Mouse (Mus musculus): ENCODE data around the gene Hook1.
A peak's percentile ranks its signal among the peaks of the same experiment; 100 is the strongest.
"Not testable (repeated sequence)": the region's sequence is repeated elsewhere in the genome, so short reads cannot be mapped to it uniquely, and the experiment has no call there.

Hook1 gene

DNA sequence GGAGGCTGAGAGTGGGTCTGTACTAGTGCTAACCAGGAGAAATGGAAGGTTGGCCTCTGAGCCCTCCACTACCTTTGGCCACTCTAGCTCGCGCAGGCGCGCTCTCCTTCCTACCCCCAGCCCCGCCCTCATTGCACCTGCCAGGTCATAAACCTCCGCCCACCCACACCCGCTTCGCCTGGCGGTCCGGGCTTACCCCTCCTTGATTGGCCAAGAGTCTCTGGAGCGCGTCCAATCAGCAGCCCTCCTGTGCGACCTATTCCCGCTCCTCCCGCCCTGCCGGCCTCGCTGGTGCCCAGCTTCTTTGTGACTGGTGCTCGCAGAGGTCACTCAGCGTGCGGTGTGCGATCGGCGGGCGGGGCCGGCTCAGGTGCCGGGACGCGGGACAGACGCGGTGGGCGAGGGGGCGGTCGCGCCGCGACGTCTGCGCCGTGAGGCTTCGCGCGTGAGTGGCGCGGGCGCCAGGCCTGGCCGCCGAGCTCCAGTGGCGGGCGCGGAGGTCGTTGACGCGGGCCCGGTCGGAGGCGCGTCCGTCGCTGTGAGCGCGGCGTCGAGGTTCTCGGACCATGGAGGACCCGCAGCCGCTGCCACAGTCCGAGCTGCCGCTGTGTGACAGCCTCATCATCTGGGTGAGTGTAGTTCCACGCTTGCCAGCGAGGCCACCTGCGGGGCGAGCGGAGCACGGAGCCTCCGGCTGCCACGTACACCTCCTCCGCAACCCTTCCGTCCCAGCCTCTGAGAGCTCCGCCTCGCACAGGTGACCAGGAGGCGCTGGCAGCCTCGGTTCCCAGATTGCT, at the start of gene Hook1:
Gene Hook1, plus strand, starts transcription at position 313 of the 797 bp plus-strand sequence.
- DNase-seq (ENCODE audit: low spot score) = peak; percentile 91

DNA sequence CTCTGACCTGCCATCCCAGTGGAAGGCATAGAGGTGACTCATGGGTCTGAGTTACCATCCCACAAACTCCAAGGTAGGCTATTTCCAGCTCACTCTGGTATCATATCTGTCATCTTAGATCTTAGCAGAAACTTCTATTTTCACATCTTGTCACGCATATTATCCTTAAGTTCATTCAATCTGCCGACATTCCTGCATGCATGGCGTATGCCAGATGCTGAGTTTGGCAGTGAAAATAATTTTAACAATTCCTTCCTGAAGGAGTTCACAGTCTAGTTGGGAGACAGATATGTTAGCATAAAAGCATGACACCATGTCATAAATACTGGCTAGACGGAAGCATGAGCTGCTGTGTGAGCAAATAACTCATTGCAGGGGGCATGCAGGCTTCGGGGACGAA, 49.3 kb upstream of the Hook1 start:
- DNase-seq (ENCODE audit: low spot score) = no peak

DNA sequence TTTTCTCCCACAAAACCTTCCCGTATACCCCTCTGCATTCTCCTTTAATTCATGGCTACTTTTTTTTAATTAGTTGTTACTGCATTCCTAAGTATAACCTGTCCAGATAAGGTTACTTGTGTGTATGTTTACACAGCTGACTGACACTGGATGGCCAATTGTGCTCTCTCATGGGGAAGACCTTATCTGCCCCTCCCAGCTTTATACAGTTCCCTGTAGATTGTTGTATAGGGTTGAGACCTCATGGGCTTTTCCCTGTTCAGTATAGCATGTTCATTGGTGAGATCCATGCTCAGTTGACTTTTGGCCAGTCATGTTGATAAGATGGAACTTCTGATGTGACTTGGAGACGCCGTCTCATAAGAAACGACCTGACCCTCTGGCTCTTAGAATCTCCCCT, 46.6 kb upstream of the Hook1 start:
- DNase-seq (ENCODE audit: low spot score) = no peak

DNA sequence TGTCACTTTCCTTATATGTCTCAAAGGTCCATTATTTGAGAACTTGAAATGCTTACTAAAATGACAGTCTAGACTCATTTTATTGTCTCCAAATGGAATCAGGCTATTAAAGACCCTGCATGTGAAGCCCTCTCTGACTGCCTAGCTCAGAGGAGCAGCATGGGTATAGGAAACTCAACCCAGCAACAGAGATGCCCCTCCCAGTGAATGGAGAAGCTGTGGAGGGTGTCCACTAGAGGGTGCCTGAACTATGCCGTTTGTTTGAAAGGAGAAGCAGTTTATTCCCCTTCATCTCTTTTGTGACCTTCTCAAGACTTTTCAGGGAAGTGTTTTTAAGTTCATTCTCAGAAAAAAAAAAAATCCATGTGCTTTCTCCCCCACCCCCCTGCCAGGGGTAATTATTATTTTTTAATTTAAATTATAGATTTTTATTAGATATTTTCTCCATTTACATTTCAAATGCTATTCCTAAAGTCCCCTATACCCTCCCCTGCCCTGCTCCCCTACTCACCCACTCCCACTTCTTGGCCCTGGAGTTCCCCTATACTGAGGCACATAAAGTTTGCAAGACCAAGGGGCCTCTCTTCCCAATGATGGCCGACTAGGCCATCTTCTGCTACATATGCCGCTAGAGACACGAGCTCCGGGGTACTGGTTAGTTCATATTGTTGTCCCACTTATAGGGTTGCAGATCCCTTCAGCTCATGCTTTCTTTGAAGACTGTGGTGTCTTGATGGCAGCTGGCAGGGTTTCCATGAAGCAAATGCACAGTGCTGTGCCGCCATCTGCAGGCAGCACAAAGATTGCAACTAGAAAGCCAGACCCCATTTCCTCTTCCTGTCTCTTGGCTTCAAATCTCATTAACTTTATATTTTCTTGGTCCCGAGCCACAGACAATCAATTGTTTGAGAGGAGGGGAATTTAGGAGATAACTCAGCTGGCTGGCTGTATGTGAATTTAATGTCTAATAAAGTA, 42.5 kb upstream of the Hook1 start:
- DNase-seq (ENCODE audit: low spot score) = peak; percentile 64

DNA sequence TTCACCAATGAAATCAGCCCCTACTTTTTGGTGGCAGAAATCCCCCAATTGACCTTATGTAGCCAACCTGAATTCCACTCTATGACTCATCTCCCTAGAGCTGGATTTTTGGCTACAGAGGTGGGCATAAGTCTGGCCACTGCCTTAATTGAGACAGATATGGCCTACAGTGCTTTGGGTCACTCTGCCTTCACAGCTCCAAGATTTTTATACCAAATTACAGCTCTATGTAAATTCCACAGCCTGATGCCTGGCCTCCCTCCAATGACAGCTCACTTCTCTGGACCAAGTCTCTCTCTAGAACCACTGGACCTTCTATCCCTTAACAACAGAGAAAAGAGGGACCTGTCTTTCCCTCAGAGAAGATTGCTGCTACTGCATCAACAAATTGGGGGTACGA, 38.2 kb upstream of the Hook1 start:
- DNase-seq (ENCODE audit: low spot score) = no peak

DNA sequence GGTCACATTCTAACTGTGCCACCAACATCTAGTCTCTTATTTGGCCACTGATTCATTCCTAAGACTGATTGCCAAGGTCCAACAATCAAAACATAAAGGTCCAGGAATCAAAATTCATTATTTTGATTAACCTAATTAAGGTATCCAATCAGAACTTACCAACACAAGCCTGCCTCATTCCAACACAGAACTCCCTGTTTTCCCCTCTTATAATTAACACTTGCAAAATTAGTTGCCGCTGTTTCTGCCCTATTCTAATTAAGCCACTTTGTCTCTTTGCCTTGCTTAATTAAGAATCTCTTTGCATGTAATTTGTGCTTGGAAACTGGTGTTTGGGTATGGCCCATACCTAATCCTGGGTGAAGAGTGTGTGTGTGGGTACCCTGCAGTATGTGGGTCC, 37.1 kb upstream of the Hook1 start:
- no peak for DNase-seq (ENCODE audit: low spot score)

DNA sequence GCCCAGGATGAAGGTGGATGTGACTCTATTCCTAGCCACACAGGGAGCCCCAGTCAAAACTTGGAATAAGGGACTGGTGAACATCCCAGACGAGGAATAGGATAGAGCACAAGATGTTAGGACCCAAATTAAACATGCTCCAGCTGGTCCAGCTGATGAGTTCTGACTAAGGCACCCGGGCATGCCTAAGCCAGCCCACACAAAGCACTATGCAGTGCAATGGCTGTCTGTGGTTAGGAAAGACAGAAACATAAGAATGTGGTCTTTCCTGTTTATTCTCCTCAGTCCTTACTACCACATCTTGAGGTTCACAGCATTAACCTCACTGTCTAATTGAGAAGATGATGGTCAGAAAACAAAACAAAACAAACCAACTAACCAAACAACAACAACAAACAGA, 35.7 kb upstream of the Hook1 start:
- DNase-seq (ENCODE audit: low spot score) = no peak

DNA sequence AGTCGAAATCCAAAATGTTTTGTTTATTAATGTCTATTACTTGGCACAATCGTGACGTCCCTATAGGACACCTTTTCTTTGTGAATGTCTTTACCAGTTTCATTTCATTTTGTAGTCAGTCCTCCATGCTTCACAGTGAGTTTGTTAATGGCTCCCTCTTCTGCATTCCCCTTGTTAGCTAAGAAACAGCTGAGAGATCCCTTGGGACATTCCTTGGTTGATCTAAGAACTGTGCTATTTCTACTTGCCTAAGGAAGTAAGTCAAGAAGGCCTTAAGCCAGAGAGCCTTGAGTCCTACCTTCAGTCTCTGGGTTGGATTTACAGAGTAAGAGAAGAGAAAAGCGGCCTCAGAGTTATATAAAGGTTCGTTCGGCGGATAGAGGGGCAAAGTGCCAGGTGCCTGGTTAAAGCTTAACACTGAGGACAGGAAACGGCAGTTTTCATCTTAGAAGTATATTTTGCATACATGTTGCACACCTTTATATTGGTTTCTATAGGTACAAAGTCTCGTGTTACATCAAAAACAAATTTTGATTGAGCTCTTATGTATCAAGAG, 33.2 kb upstream of the Hook1 start:
- DNase-seq (ENCODE audit: low spot score) = no peak

DNA sequence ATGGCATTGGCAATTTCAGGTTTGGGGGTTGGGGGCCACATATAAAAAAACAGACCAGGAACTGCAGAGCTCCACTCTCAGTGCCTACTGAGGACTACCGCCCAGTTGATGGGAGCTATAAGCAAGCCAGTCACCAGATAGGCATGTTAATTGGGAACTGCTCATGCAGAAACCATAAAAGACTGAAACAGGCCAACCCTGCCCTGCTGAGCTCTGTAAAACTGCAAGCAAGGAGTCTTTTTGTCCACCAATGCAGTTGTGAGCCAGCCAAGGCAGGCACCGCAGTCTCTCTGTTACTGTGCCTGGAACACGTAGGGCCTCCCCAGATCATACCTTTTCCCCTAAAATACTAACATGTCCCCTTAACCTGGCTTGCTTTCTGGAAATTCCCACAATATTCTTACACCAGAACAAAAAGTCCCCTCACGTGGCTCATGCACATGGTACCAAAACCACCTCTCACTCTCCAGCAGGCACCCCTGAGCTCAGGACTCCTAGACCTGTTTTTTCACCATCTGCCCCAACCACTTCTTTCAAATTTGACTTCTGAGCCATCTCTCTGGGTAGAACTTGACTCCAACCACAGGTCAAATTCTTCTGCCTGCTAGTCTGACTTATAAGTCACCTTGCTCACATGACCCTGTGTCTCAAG, 32.5 kb upstream of the Hook1 start:
- DNase-seq (ENCODE audit: low spot score) = no peak

DNA sequence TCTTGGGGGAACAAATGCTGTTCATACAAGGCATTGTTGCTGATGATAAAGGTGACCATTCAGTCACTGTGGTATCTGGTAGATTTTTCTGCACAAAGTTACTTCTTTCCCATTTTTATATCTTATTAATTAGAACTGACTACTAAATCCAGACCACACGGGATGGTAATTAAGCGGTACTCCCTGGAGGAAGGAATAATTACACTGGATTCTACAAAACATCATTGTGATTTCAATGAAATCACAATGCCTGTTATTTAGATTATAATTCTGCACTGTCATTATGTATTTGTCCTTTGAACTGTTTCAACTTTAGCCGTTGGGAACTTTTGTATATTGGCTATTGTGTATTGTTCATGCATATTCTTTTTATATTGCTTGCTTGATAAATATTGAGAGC, 28.3 kb upstream of the Hook1 start:
- no peak for DNase-seq (ENCODE audit: low spot score)

DNA sequence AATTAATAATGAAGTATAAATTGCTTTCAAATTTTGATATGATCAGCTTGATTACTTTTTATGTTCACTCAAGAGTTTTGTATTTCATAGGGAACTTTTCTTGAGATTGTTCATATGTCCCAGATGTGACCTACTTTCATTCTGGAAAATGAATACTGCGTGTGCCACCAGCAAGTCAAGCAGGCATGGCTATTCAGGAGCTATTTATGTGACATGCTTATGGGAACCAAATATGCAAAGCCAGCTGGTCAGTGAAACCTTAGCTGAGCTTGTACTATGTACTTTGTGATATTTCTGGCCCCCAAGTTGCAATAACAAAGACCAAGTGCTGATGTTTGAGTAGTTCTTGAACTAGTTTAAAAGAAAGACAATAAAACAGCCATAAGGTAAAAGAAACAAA, 19.1 kb upstream of the Hook1 start:
- DNase-seq (ENCODE audit: low spot score) = no peak

DNA sequence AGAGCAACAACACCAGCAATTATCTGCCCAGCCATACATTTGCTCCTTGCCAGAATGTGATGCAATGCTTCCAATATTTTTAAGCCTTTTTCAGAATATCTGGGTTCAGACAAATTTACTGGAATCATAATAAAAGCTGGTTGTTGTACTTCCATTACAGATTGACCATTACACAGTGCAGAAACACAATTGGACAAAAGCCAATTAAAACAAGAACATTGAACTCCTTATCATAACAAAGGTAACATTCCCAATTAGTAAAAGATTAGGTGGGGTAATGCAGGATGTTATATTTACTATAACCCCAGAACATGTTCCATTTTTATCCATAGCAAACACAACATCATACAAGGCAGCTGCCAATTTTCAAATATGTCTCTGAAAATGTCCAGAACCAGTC, 13.7 kb upstream of the Hook1 start:
- DNase-seq (ENCODE audit: low spot score) = no peak

DNA sequence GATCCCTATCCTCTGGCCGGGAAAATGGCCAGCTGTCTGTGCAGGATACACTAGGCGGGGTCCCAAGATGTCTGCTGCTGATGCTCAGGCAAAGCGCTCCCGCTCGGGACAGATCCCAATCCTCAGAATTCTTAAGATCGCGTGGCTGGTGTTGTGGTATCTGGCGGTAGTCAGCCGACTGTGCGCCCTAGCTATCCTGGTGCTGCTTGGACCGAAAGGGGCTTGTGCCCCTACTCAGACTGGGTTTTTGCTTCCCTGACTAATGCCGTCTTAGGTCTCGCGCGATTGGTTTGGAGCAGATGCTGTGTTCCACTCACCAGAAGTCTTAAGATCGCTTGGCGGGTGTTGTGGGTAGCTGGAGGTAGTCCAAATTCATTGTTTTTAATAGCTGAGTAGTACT, 15.2 kb downstream of the Hook1 start:
- not testable (repeated sequence) for DNase-seq (ENCODE audit: low spot score)

DNA sequence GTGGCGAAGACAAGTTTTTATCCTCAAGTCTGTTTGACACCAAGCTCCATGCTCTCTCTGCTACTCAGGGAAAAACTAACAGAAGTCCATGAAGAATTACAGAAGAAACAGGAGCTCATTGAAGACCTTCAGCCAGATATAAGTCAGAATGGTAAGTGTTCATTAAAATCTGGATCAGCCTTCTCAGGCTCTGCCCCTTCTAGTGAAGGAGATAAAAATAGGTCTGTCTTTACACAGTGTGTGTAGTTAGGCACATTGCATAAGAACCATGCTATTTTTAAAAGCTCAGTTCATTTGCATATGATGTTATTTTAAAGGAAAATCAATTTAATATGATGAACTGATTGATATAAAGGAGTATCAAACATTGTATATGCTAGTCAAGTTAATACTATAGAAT, 49.8 kb downstream of the Hook1 start:
- no peak for DNase-seq (ENCODE audit: low spot score)

DNA sequence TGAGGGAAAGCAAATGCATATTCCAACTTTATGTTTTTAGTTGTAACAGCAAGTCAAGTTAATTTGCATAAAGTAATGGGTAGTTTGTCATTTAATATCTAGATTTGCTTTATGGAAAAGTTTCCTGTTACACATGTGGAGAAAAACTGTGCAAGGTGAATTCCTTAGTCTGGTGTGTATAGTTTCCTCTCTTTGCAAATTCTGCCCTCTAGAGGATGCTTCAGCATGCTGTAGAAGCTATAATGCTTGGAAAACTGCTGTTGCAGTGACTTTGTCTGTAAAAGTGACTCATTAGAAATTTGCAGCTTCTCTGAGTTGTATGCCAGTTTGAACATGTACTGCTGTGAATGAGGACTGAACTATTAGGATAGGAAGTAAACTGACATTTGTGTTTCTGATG, 55.8 kb downstream of the Hook1 start:
- no peak for DNase-seq (ENCODE audit: low spot score)

DNA sequence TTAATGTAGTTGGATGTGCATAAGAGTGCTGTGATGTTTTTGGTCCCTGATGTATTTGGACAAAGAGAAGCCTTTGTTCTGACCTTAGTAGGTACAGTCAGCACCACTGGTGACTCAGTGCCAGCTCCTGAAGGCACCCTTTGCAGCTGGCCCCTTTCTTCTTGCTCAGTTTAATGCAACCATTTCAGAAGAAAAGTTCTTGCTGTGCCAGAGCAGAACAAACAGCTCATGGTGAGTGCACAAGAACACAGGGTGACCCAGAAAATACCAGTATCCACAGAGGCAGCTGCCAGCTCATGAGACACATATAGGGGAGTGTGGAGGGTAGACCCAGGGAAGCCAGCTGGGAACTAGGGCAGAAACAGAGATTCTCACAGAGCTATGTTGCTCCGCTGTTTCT, 61.4 kb downstream of the Hook1 start:
- no peak for DNase-seq (ENCODE audit: low spot score)

DNA sequence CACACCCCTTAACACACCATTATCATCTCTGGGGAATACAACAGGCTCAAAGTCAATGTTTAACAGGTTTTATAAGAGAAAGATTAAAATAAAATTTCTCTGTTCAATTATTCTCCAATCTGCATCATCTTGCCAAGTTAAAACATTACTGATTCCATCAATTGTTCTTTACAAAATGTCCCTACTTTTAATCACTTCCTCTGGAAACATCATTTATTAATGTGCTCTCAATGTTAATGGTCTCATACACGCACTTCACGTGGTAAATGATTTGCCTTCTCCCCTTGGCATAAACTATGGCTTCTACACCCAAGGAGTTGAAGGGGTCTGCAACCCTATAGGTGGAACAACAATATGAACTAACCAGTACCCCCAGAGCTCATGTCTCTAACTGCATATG, 93.1 kb downstream of the Hook1 start:
- DNase-seq (ENCODE audit: low spot score) = no peak

DNA sequence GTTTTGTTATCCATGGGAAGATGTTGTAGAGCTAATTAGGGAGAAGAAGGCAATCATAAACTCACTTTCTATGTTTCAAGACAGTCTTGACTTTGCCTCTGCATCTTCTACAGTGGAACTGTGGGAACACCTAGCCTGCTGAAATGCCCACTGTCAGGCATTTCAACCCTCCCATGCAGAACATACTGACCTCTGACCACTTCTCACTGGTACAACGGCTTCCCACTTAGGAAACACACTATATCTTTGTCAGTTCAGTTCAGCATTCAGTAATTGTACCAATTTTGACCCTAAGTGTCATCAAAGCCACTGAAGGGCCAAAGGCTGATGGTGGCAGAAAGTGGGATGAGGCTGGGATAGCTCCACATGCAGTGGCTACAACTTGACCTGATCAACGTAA, 95.0 kb downstream of the Hook1 start:
- no peak for DNase-seq (ENCODE audit: low spot score)
